Mouse (Mus musculus) brain, embryonic 18.5 days (tissue): Measurements from ENCODE around the gene Epn1.
A peak's percentile ranks its signal among the peaks of the same experiment; 100 is the strongest.

ENCODE experiments used
- DNase-seq: peaks from one replicate; pipeline ENCODE4 v3.0.0-alpha.2; 2012; ENCODE audit warnings: low read depth, low spot score

The Epn1 gene

DNA sequence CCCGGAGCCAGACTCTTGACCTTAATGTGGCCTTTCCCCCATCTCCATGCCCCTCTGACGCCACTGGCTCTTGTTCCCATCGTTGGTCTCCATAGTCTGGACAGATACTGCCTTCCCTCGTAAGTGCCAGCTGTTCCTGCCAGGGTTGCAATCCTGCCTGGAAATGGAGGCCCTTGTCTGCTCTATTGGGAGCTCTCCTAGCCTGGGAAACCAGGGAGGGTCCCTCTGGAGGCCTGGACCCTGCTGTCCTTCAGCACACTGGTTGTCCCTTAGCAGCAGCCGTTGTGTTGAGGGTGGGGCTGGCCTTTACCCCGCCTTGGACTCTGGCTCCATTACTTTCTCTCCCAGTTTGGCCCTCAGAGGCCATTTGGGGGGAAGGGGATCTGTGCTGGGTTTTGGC, 12.3 kb downstream of the Epn1 start:
- DNase-seq = no peak

DNA sequence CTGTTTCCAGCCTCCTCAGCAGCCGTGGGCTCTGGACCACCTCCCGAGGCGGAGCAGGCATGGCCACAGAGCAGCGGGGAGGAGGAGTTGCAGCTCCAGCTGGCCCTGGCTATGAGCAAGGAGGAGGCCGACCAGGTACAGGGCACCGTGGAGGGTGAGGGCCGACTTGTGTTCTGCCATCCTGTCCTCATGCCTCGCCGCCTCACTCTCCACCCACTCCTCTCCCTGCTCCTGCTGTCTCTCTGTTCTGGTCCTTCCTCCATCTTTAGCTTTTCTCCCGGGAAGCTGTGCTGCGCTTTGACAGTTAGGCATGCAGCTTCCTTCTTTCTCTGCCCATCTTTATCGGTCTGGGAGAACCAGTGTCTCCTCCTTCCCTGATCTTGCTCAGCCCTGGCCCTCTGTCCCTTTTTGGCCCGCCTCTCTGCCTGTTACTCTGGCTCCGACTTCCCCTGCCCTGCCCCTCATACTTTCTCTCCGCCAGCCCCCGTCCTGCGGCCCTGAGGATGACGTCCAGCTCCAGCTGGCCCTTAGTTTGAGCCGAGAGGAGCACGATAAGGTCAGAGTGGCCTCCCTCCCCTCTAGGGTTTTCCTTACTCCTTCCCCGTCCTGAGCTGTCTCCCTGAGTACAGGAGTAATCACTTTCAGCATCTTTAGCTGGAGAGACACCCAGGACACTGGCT, 12.9 kb downstream of the Epn1 start:
- DNase-seq = no peak

DNA sequence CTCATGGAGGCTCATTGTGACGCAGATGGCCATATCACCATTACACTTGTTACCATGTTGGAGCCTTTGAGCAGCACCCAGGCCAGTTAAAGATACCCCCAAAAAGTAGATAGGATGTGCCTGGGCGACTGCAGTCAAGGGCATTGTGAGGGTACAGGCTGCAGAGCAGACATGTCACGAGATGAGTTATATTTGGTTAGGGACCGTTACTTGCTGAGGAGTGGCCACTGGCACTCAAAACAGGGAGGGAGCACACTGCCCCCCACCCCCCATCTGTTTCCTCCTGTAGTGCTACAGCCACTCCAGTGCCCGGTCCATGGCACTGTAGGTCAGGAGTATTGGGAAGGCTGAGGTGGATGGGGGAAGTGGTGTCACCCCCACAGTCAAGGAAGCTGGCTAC, 18.7 kb downstream of the Epn1 start:
- DNase-seq = no peak

DNA sequence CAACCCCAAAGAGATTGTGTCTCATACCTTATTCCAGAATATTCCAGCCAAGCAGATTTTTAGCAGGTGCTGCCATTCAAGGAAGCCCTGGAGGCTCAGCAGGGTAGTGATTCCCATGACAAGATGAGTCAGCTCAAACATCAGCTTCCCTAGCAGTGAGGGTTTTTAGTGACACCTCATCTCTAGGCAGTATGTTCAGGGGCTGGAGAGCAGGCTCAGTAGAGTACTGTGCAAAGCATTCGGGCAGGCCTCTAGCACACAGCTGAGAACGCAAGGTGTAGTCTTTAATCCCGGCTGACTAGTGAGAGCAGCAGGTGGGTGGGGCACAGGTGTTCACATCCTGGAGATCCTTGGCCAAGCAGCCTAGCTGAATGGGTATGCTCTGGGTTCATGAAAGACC, 19.8 kb downstream of the Epn1 start:
- no peak for DNase-seq

DNA sequence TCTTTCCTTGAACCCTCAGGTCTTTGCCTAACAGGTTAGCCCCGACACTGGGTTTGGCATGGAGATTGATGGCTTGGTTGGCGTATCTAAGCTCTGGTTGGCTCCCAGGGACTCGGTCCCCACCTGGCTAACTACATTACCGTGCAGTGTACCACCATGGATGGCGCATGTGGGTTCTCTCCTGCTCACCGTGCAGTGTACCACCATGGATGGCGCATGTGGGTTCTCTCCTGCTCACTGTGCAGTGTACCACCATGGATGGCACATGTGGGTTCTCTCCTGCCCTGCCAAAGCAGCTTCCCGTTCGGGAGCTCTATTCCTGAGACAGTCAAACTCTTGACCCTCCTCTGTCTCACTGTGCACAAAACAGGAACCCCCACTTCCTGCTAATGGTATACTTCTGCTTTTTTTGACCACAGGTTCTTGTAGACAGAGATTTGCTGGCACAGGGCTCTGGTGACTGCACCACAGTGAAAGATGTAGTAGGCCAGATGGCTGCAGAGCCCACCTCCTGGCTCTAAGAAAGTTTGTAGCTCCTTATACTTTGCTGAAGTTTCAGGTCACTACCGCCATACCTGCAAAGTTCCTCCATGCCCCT, 21.1 kb downstream of the Epn1 start:
- DNase-seq = no peak

DNA sequence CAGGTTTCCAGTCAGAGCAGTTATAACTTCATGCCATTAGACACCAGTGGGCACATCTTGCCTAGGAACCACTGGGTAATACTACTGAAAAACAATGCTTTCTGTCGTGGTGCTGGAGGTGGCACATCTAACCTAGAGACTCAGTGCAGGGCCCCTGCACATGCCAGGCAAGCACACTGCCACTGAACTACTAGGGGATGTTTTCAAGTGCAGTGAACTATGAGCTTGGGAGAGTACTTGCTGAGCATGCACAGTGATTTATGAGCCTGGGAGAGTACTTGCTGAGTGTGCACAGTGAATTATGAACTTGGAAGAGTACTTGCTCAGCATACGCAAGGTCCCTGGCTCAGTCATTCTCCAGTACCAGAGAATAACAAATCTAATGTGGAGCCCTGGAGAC, 22.5 kb downstream of the Epn1 start:
- DNase-seq = no peak

DNA sequence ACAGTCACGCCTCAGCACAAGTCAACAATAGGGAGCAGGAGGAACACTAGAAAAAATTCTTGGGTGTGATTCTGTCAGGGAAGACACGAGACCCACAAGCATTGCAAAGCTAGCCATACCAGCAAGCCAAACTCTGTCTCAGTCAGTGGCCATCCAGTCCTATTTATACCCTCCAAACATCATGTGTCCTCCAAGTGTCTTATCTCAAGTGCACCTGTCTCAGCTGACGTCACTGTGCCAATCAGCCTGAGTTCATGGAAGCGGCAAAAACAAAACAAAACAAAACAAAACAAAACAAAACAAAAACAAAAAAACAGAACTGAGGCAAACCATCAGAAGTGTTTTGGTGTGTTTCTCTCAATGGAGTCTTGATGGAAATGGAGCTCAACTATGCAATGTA, 28.2 kb downstream of the Epn1 start:
- DNase-seq = no peak

DNA sequence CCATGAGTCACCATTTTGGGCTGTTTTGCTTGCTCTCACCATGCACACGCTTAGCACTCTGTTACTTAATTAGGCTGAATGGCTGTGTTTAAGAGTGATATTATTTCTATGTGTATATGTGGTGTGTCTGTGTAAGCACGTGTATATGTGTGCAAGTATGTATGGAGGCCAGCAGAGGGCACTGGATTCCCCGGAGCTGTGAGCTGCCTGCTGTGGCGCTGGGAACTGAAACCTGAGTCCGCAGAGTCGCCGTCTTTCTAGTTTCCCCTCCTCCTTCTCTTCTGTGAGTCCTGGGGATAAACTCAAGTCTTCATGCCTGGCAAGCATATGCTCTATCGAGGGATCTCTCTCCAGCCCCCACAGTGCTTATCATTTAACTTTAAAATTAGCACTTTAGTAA, 29.3 kb downstream of the Epn1 start:
- no peak for DNase-seq

DNA sequence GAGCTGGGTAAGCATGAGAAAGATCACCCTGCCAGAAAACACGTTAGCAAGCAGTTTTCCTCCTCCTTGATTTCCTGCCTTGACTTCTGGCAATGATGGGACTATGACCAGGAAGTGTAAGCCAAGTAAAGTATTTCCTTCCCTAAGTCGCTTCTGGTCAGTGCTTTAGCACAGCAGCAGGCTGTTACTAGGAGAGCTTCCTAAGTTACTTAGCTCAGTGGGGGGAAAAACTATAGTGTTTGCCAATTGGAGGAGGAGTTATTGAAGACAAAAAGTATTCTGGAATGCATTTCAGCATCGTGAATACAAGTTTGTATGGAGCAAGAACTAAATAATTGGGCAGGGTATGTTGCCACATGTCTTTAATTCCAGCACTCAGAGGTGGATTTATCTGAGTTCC, 32.7 kb downstream of the Epn1 start:
- no peak for DNase-seq

DNA sequence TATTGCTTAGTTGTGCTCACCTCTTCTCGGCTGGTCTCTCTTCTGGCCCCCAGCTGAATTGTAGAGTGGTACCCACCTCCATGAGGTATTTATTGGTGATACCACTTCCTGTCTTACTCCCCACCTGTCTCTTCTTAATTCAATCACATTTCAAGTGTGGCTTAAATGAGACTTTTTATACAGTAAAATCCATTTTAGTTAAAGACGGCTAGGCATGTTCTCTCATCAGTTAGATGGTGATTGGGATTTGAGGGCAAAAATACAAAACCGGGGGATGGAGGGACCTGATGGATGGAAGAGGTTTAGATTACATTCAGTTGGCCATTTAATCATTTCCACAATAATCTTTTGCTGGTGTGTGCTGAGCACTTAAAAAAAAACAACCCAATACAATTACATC, 36.8 kb downstream of the Epn1 start, which contains the start of gene Rfpl4:
TSS of gene Rfpl4 (minus strand) at position 101 of the 400 bp plus-strand sequence.
- no peak for DNase-seq

DNA sequence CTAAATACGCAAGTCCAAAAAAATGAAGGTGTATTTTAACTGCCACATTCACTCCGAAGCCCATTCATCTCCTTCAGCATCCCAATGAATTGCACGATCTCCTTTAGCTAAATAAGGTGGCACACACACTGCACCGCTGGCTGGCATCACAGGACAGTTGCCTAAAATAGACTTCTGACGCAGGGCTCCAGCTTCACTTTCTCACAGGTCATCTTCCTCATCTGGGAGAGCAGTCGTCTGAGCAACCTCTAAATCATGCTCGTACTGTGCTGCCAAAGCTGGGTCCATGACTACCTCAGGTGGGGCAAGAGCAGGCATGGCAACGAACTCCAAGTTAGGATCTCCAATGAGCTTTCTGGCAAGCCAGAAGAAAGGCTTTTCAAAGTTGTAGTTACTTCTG, 45.0 kb downstream of the Epn1 start:
- no peak for DNase-seq

DNA sequence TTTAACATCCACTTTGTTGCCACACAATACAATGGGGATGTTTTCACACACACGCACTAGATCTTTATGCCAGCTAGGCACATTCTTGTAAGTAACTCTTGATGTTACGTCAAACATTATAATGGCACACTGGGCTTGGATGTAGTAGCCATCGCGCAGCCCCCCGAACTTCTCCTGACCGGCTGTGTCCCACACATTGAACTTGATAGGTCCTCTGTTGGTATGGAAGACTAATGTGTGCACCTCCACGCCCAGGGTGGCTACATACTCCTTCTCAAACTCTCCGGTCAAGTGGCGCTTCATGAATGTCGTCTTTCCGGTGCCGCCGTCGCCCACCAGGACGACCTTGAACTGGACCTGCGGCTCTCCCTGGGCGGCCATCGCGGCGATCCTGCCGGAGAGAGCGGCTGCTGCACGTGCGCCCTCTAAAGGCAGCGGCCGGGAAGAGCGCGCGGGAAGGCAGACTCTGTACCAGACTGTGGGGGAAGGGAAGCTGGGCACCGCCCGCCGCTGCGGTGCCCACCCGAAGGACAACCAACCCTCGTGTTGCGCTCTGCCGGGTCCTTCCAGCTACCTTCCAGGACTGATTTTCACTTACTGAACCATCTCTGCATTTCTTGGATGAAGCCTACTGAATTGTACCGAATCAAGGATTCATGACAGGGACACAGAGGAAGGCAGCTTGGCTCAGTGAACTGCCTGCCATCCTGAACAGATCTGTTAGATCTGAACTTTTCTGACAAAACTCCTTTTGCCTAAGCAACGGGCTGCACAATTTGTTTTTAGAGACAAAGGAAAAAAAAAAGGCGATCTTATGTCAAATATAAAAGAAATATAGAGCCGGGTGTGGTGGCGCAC, 45.7 kb downstream of the Epn1 start, which contains the start of gene Rasl2-9:
TSS of gene Rasl2-9 (minus strand) at position 402 of the 858 bp plus-strand sequence.
- DNase-seq = peak; percentile 20
